Mouse (Mus musculus) testis, adult 2 months (tissue): ENCODE results near the gene Hrh2. TPM values are rescaled to one million over a fixed set of nuclear protein-coding genes. Genes with fewer than 3 reads are reported as not detected.

ENCODE experiments used
- H3K27ac ChIP-seq: fragments of 200-500 bp; 2 replicates; pipeline ENCODE4 v1.5.1; 2012; ENCODE audit warnings: low read depth, low read length; ENCODE audit not compliant: control insufficient read depth, insufficient read depth
- H3K27me3 ChIP-seq: fragments of 200-500 bp; 2 replicates; pipeline ENCODE4 v1.6.1; 2012; ENCODE audit warnings: mild to moderate bottlenecking, low read length, moderate library complexity; ENCODE audit not compliant: control insufficient read depth, insufficient read depth
- H3K36me3 ChIP-seq: fragments of 200-500 bp; 2 replicates; pipeline ENCODE4 v1.6.1; 2012; ENCODE audit warnings: mild to moderate bottlenecking, low read length; ENCODE audit not compliant: control insufficient read depth, insufficient read depth
- H3K4me1 ChIP-seq: fragments of 200-500 bp; 2 replicates; pipeline ENCODE4 v1.6.1; 2012; ENCODE audit warnings: low read length; ENCODE audit not compliant: control insufficient read depth, insufficient read depth
- H3K4me3 ChIP-seq: fragments of 200-500 bp; 2 replicates; pipeline ENCODE4 v1.5.1; 2012; ENCODE audit warnings: low read depth, mild to moderate bottlenecking, low read length, moderate library complexity, mixed read lengths; ENCODE audit not compliant: control insufficient read depth
- CTCF ChIP-seq: fragments of 200-500 bp; IDR thresholded peaks from 2 replicates; pipeline ENCODE4 v1.5.1; 2012; ENCODE audit warnings: low read depth, mild to moderate bottlenecking, inconsistent platforms, low read length, moderate library complexity; ENCODE audit not compliant: control insufficient read depth, insufficient read depth, insufficient replicate concordance
- POLR2A ChIP-seq: fragments of 200-500 bp; IDR thresholded peaks from 2 replicates; pipeline ENCODE4 v1.6.1; 2012; ENCODE audit warnings: low read depth, mild to moderate bottlenecking, inconsistent platforms, low read length, moderate library complexity; ENCODE audit not compliant: control insufficient read depth
- polyA plus RNA-seq: library from polyadenylated mRNA; depleted of rRNA; stranded (reverse); fragments of >200 nt; gene quantifications from 2 replicates; pipeline ENCODE4 v1.2.3, GENCODE M21; 2012

Gene Hrh2
- polyA plus RNA-seq, 1 experiment = 0.12 TPM

DNA sequence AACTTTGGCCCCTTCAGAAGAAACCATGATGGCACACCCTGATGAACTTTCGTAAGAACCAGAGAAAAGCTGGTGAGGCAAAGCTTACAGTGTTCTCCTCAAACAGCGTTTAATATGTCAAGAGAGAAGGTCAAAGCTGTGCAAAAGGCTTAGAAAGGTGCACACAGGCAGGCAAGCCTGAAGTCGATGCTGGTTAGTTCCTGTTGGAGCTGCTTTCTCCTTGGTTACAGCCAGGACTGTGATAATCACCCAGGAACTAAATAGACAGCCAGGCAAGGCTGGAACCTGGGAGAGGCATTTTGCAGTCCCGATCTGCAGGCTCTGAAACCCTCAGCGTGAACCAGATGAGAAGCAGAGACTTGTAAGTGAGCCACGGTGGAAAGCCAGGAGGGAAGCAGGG is 45.6 kb downstream of the Hrh2 start:
- no peak overlapping the region for H3K27ac ChIP-seq
- no peaks in the 10 kb centered on the region for H3K27me3 ChIP-seq
- peak overlapping the region; percentile 8 for H3K4me3 ChIP-seq
- 0 out of 2 replicates have a peak, but pooled peaks cover 2% of the 10 kb centered on the region for H3K4me1 ChIP-seq
- H3K36me3 ChIP-seq = no peaks in the 10 kb centered on the region
- TF ChIP-seq POLR2A (no peak), CTCF (no peak)

DNA sequence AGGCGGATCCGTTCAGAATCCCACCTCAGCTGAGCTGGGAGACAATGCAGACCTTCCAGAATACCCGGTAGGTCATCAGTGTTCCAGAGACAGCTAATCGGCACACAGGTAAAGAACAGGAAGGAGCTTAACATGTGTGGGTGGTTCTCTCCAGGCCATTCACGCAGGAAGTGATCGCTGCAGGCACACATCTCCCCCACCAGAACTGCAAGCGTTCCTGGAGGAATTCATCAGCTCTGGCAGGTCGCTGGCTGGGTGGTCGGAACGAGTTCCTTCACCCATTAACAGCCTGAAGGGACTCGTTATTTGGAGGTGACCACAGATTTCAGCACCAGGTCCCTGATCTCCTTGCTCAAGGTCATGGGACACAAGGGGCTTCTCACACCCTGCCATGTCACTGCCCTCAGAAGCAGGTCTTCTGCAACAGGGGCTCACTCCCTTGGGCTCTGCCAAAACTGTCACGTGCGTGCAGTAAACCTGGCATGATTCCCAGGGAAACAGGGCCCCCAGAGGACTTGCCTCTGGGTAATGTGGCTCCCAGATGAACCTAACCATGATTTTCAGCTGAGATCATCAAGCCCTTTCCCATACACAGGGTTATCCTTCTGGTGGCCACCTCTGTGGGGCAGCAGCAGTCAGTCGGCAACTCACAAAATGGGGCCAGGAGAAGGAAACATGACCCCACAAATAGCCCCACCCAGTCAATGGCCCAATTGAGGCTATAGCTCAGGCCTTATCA is 46.8 kb downstream of the Hrh2 start:
- Histone ChIP-seq H3K27ac (no peak overlapping the region), H3K36me3 (no peaks in the 10 kb centered on the region), H3K27me3 (no peaks in the 10 kb centered on the region), H3K4me3 (peak overlapping the region; percentile 5), H3K4me1 (0 out of 2 replicates have a peak, but pooled peaks cover 2% of the 10 kb centered on the region)
- TF ChIP-seq CTCF (no peak), POLR2A (no peak)

DNA sequence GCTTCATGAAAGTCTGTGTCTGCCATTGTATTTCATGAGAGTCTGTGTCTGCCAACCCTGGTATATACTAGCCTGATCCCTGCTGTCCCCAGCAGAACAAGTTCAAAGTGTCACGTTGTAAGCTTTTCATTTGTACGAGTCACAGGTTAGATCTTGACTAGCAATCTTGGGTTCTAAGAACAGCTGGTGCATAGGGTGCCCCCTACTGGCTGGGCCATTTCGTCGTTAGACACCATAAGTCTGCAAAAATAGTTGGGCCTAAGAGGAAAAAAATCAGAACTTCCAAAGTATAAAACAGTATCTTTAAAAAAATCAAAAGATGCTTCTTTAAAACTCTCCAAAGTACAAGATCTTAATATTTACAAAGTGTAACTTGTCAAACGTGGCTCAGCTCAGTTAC is 50.5 kb downstream of the Hrh2 start:
- TF ChIP-seq POLR2A (no peak), CTCF (no peak)
- H3K4me1 ChIP-seq = 0 out of 2 replicates have a peak, but pooled peaks cover 2% of the 10 kb centered on the region
- no peak overlapping the region for H3K27ac ChIP-seq

DNA sequence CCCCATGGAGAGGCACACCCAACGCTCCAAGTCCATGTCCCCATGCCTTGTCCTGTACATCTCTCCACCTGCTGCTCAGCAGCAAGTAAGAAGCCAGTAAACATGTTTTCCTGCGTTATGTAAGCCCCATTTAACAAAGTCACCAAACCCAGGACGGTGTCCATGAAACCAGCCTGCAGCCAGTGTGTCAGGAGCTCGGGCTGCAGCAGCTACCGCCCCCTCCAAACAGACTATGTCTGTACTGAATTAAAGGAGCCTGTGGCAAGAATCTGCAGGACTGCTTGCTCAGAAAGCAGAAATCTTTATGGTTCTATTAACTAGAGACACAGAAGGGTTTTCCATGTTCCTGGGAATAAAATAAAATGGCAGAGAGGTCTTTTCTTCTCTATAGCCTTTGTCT is 53.3 kb downstream of the Hrh2 start:
- Histone ChIP-seq H3K27ac (no peak overlapping the region), H3K4me1 (no peaks in the 10 kb centered on the region), H3K27me3 (no peaks in the 10 kb centered on the region), H3K36me3 (no peaks in the 10 kb centered on the region), H3K4me3 (no peak overlapping the region)
- TF ChIP-seq CTCF (no peak), POLR2A (no peak)

More for the DNA sequence above, 50.5 kb downstream of the Hrh2 start:
- Histone ChIP-seq H3K4me3 (no peak overlapping the region), H3K27me3 (no peaks in the 10 kb centered on the region), H3K36me3 (no peaks in the 10 kb centered on the region)

DNA sequence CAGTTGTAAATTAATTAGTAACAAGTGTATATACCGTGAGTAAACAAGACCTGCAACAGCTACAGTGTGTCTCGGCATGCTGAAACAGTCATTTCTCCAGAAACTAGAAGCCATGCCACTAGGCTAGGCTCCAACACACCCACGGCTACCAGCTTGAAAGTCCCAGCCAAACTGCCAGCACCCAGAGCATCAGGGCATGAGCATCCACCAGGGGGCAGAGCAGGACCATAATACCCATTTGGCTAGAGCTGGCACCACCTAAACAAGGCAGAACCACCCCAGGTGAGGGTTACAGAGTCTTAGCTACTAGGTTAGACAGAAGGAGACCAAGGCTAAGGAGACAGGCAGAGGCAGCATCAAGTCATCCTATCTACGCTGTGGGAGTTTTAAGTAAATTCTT is 55.6 kb downstream of the Hrh2 start:
- peak; percentile 80; the same call in 1 of the 2 replicates for TF ChIP-seq CTCF
- TF ChIP-seq POLR2A = no peak
- Histone ChIP-seq H3K4me3 (no peak overlapping the region), H3K27ac (no peak overlapping the region), H3K4me1 (no peaks in the 10 kb centered on the region), H3K36me3 (no peaks in the 10 kb centered on the region), H3K27me3 (no peaks in the 10 kb centered on the region)

DNA sequence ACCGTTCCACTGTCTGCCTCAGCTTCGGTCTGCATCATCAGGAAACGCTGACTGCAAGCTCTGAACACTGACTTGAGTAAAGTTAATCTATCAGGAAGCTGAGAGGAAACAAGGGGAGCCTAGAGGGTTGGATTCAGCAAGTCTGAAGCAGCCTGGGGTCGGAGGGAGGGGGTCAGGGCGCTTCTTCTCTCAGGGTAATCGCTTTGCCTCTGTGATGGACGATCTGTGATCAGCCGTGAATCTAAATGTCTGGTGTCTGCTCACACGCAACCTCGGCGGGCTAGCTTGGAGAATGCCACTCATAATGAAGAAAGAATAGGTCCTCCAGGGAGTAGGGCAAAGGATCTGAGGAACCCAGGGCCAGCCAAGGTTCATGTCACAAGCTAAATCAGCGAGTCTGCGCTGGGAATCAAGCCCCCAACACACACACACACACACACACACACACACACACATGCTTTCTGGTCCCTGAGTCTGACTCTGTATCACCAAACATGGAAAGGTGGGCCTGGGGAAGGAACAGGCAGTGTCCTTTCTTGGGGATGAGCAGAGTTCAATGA is 56.6 kb downstream of the Hrh2 start:
- no peaks in the 10 kb centered on the region for H3K27me3 ChIP-seq
- H3K27ac ChIP-seq = no peak overlapping the region
- H3K4me3 ChIP-seq = no peak overlapping the region
- H3K4me1 ChIP-seq = no peaks in the 10 kb centered on the region
- TF ChIP-seq POLR2A (no peak), CTCF (no peak)
- H3K36me3 ChIP-seq = no peaks in the 10 kb centered on the region

DNA sequence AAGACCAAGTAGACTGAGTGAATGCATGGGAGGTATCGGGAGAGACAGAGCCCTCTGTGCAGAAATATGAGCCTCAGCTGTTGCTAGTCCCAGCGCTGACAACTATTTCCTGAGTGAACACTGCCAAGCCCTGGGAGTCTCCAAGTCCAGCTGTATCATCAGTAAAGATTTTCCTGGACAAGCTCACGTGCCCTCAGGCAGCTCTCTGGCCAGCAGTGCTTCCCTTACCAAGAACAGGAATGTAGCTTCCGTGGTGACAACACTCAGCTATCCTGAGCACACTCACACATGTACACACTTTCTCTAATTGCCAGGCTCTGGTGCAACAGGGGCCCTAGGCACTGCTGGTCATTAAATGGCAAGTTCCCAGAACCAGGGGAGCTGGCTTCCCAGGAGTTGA is 57.1 kb downstream of the Hrh2 start:
- Histone ChIP-seq H3K4me3 (no peak overlapping the region), H3K36me3 (no peaks in the 10 kb centered on the region), H3K27me3 (no peaks in the 10 kb centered on the region), H3K27ac (no peak overlapping the region), H3K4me1 (no peaks in the 10 kb centered on the region)
- TF ChIP-seq CTCF (no peak), POLR2A (no peak)

DNA sequence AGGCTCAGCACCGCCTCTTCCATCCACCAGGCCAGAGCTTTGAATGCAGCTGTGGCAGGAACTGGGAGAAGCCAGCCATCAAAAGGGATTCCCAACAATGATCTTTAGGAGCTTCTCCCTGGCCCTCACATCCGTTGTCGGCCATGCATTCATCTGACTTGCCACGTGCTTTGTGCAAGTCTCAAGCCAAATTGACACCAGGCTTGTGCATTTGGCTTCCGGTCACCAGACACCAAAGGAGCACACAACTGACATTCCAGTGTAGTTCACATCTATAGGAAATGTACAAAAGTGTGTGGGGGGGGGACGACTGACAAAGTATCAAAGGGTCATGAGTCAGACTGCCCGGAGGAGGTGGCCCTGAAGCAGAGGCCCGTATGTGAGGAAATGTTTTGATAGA is 58.4 kb downstream of the Hrh2 start:
- no peaks in the 10 kb centered on the region for H3K4me1 ChIP-seq
- no peaks in the 10 kb centered on the region for H3K36me3 ChIP-seq
- no peak for TF ChIP-seq POLR2A
- TF ChIP-seq CTCF = no peak
- no peaks in the 10 kb centered on the region for H3K27me3 ChIP-seq
- no peak overlapping the region for H3K4me3 ChIP-seq
- no peak overlapping the region for H3K27ac ChIP-seq
